Mouse (Mus musculus) liver, embryonic 13.5 days (tissue): ENCODE results near the gene Hist1h1a. TPM values are rescaled to one million over a fixed set of nuclear protein-coding genes. Genes with fewer than 3 reads are reported as not detected.

Experiments
- ATAC-seq: fragments of 200-750 bp; cut with Nextera tagmentation; 2 replicates; pipeline ENCODE4 v1.8.0; 2017; ENCODE audit warnings: low read depth, mild to moderate bottlenecking, moderate number of reproducible peaks, moderate library complexity
- DNase-seq: peaks from one replicate; pipeline ENCODE4 v3.0.0; 2022
- H3K27ac ChIP-seq: fragments of 300-500 bp; sonication (generic); 2 replicates; pipeline ENCODE4 v1.5.1; 2015; ENCODE audit warnings: moderate library complexity, mild to moderate bottlenecking, inconsistent platforms
- H3K27me3 ChIP-seq: fragments of 300-500 bp; sonication (generic); 2 replicates; pipeline ENCODE4 v1.6.1; 2015; ENCODE audit warnings: mild to moderate bottlenecking, inconsistent platforms
- H3K36me3 ChIP-seq: fragments of 300-500 bp; sonication (generic); 2 replicates; pipeline ENCODE4 v1.6.1; 2015; ENCODE audit warnings: mild to moderate bottlenecking, inconsistent platforms
- H3K4me1 ChIP-seq: fragments of 300-500 bp; sonication (generic); replicated peaks from 2 replicates; pipeline ENCODE4 v1.6.1; 2015; ENCODE audit warnings: inconsistent platforms
- H3K4me2 ChIP-seq: fragments of 300-500 bp; sonication (generic); 2 replicates; pipeline ENCODE4 v1.6.1; 2015; ENCODE audit warnings: inconsistent platforms, mild to moderate bottlenecking, moderate library complexity
- H3K4me3 ChIP-seq: fragments of 300-500 bp; sonication (generic); replicated peaks from 2 replicates; pipeline ENCODE4 v1.5.1; 2015; ENCODE audit warnings: mild to moderate bottlenecking, inconsistent platforms
- H3K9ac ChIP-seq: fragments of 300-500 bp; sonication (generic); 2 replicates; pipeline ENCODE4 v1.6.1; 2015; ENCODE audit warnings: mild to moderate bottlenecking, inconsistent platforms
- H3K9me3 ChIP-seq: fragments of 300-500 bp; sonication (generic); replicated peaks from 2 replicates; pipeline ENCODE4 v1.6.1; 2016; ENCODE audit warnings: inconsistent platforms
- WGBS: fragments of 180-500 bp; shearing (Covaris S2); methylation state at CpG from one replicate; pipeline ENCODE4 v1.1.7; 2015; ENCODE audit not compliant: insufficient replicate concordance; 5-methylcytosine and 5-hydroxymethylcytosine counted together
- microRNA-seq: library from miRNA; unstranded; fragments of <30 nt; microRNA quantifications from one replicate; pipeline ENCODE4, GENCODE M21; 2016
- polyA plus RNA-seq: library from polyadenylated mRNA; unstranded; fragments of >200 nt; fragmentation: Nextera tagmentation; extraction: Ambion mirVana; gene quantifications from 2 replicates; pipeline ENCODE4 v1.2.1, GENCODE M21; 2015

Hist1h1a gene
- polyA plus RNA-seq, 1 experiment from 2014 or later: 8.1 TPM

- no peaks in the 10 kb centered on the region for H3K36me3 ChIP-seq
- DNase-seq (no peak), ATAC-seq (no peak)
- H3K9me3 ChIP-seq: no peaks in the 10 kb centered on the region
- 30% methylated on average over 2 of the region's 2 CpGs for WGBS
- no peaks in the 10 kb centered on the region for H3K27me3 ChIP-seq
- no peak overlapping the region for H3K27ac ChIP-seq
- no peak overlapping the region for H3K4me3 ChIP-seq
- no peak overlapping the region for H3K9ac ChIP-seq
- no peaks in the 10 kb centered on the region for H3K4me1 ChIP-seq
- no peak overlapping the region for H3K4me2 ChIP-seq
These were observed 29.1 kb downstream of the Hist1h1a start for GRCm38 (mm10) chr13:23792520-23792919.

DNA sequence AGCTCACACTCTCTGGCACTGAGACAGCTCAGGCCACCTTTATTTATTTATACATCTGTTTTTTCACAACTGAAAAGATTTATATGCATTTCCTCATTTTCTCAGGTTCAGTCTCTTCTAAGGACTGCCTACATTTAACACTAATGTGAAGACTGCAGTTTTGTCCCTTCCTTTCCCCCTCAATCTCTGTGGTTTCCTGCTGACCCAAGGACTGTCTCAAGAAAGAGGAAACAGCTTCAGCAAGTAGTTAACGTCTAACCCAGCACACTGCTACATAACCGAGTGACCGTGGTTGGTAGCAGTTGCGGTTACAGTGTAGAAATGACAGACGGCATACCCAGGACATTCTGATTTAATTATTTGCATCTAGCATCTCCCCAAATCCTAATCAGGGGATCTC, 35.9 kb downstream of the Hist1h1a start:
- no peaks in the 10 kb centered on the region for H3K36me3 ChIP-seq
- ATAC-seq: no peak
- no peak overlapping the region for H3K27ac ChIP-seq
- no peaks in the 10 kb centered on the region for H3K9me3 ChIP-seq
- H3K4me3 ChIP-seq: no peak overlapping the region
- no peak overlapping the region for H3K4me2 ChIP-seq
- no peak overlapping the region for H3K9ac ChIP-seq
- DNase-seq: no peak
- peaks cover 5% of the 10 kb centered on the region; the same call in 1 of the 2 replicates for H3K4me1 ChIP-seq
- H3K27me3 ChIP-seq: no peaks in the 10 kb centered on the region
- WGBS: 29% methylated on average over 5 of the region's 5 CpGs

GRCm38 (mm10) chr13:23804532-23804931, 41.1 kb downstream of the Hist1h1a start:
- no peak for ATAC-seq
- no peak overlapping the region for H3K4me2 ChIP-seq
- no peak overlapping the region for H3K4me3 ChIP-seq
- peaks cover 5% of the 10 kb centered on the region; the same call in 1 of the 2 replicates for H3K4me1 ChIP-seq
- DNase-seq: no peak
- 58% methylated on average over 2 of the region's 2 CpGs for WGBS
- no peak overlapping the region for H3K9ac ChIP-seq
- no peak overlapping the region for H3K27ac ChIP-seq
- H3K9me3 ChIP-seq: no peaks in the 10 kb centered on the region
- no peaks in the 10 kb centered on the region for H3K36me3 ChIP-seq
- H3K27me3 ChIP-seq: no peaks in the 10 kb centered on the region; the same call in 1 of the 2 replicates

DNA sequence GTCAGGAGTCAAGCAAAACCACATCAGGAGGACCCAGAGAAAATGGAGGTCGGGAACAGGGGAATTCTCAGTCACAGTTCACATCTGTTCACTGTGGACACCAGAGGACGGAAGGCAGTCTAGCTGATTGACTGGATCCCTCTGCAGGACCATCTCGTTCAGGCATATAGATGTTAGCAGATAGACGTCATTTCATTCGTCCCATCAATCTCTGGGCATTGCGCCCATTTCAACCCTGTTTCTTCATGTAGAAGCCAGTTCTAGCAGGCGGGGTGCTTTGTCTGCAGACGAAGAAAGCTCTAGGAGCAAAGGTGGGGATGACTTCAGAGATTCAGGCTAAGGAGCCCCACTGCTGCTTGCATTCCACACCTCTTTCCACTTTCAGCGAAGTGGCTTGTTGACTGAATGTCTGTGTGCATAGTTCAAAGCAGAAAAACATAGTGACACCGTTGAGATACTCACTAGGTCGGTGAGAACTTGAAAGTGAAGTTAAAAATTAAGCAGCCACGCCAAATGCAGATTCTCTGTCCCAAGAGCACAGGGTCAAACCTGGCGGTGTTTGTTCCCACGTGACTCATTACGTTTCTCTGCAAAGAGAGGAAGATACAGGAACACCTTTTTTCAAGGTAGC, 43.1 kb downstream of the Hist1h1a start, which contains the start of gene Slc17a2:
TSS of gene Slc17a2 (plus strand) at position 572 of the 631 bp plus-strand sequence.
- Histone ChIP-seq H3K9ac (no peak within 1 kb of the TSS), H3K9me3 (no peaks in the 10 kb centered on the region), H3K4me3 (no peak within 1 kb of the TSS), H3K4me1 (peaks cover 5% of the 10 kb centered on the region; the same call in 1 of the 2 replicates), H3K27me3 (no peaks in the 10 kb centered on the region; the same call in 1 of the 2 replicates), H3K4me2 (0 out of 2 replicates have a peak within 1 kb of the TSS, but pooled peaks have one; percentile 8), H3K36me3 (no peaks in the 10 kb centered on the region), H3K27ac (0 out of 2 replicates have a peak within 1 kb of the TSS, but pooled peaks have one; percentile 4)
- no peak for DNase-seq
- WGBS: 63% methylated on average over 15 of the region's 15 CpGs
- 0 out of 2 replicates have a peak, but pooled peaks have one; percentile 60 for ATAC-seq

Small RNA genes within 50 kb of the gene (microRNA-seq; reads per million reads assigned to microRNA genes)
- gene Gm44314: not detected
- 1.2 reads per million for gene Gm44484

Other genes with a start within 250 kb of the Hist1h1a start
- 3.8 and 5.9 TPM in 2 replicates for gene Hist1h4h, start 232.6 kb upstream of the Hist1h1a start, polyA plus RNA-seq
- gene Hist1h2af, start 229.8 kb upstream of the Hist1h1a start, polyA plus RNA-seq: 7.7 and 13.6 TPM in 2 replicates
- gene Hist1h3g, start 228.2 kb upstream of the Hist1h1a start, polyA plus RNA-seq: 10.3 and 17.1 TPM in 2 replicates
- gene Hist1h2bh, start 220.3 kb upstream of the Hist1h1a start, polyA plus RNA-seq: 1.7 TPM in 2 replicates
- 1.1 and 2.1 TPM in 2 replicates for gene Hist1h3f, start 219.6 kb upstream of the Hist1h1a start, polyA plus RNA-seq
- 0.98 and 4.2 TPM in 2 replicates for gene Hist1h4f, start 212.0 kb upstream of the Hist1h1a start, polyA plus RNA-seq
- gene Hist1h1d, start 210.4 kb upstream of the Hist1h1a start, polyA plus RNA-seq: 0.75 and 0.93 TPM in 2 replicates
- 4.4 and 6.8 TPM in 2 replicates for gene Hist1h3e, start 201.3 kb upstream of the Hist1h1a start, polyA plus RNA-seq
- 95.0 and 121 TPM in 2 replicates for gene Hist1h2ae, start 192.4 kb upstream of the Hist1h1a start, polyA plus RNA-seq
- gene Hist1h2bg, start 192.3 kb upstream of the Hist1h1a start, polyA plus RNA-seq: 6.5 and 14.1 TPM in 2 replicates
- 5.0 and 12.7 TPM in 2 replicates for gene Hist1h2bf, start 189.5 kb upstream of the Hist1h1a start, polyA plus RNA-seq
- 1.2 and 4.3 TPM in 2 replicates for gene Hist1h2ad, start 189.3 kb upstream of the Hist1h1a start, polyA plus RNA-seq
- 5.9 and 7.2 TPM in 2 replicates for gene Hist1h3d, start 187.9 kb upstream of the Hist1h1a start, polyA plus RNA-seq
- 116 and 152 TPM in 2 replicates for gene Hist1h4d, start 182.1 kb upstream of the Hist1h1a start, polyA plus RNA-seq
- 1.3 and 2.0 TPM in 2 replicates for gene Hist1h2be, start 142.5 kb upstream of the Hist1h1a start, polyA plus RNA-seq
- gene Hist1h1e, start 141.1 kb upstream of the Hist1h1a start, polyA plus RNA-seq: 24.3 and 26.2 TPM in 2 replicates
- gene Hist1h2ac, start 79.7 kb upstream of the Hist1h1a start, polyA plus RNA-seq: 0.89 and 1.0 TPM in 2 replicates
- 81.2 and 88.9 TPM in 2 replicates for gene Hist1h2bc, start 79.5 kb upstream of the Hist1h1a start, polyA plus RNA-seq
- not detected in 2 replicates for gene Hist1h1t, start 67.9 kb upstream of the Hist1h1a start, polyA plus RNA-seq
- gene Hist1h4c, start 65.2 kb upstream of the Hist1h1a start, polyA plus RNA-seq: 5.4 and 8.6 TPM in 2 replicates
- 6.6 and 8.8 TPM in 2 replicates for gene Hfe, start 52.8 kb upstream of the Hist1h1a start, polyA plus RNA-seq
- gene Hist1h1c, start 24.9 kb upstream of the Hist1h1a start, polyA plus RNA-seq: 60.3 and 72.2 TPM in 2 replicates
- 5.2 and 5.9 TPM in 2 replicates for gene Hist1h3c, start 18.1 kb upstream of the Hist1h1a start, polyA plus RNA-seq
- gene Hist1h2bb, start 16.9 kb upstream of the Hist1h1a start, polyA plus RNA-seq: 3.9 and 5.6 TPM in 2 replicates
- gene Hist1h2ab, start 12.5 kb upstream of the Hist1h1a start, polyA plus RNA-seq: 54.0 and 76.2 TPM in 2 replicates
- 10.4 and 29.5 TPM in 2 replicates for gene Hist1h3b, start 11.4 kb upstream of the Hist1h1a start, polyA plus RNA-seq
- gene Hist1h4b, start 6.7 kb upstream of the Hist1h1a start, polyA plus RNA-seq: 3.7 and 5.5 TPM in 2 replicates
- 0.86 TPM in 1 of 2 replicates, not detected in the other for gene Hist1h4a, start 2.4 kb upstream of the Hist1h1a start, polyA plus RNA-seq
- 3.2 and 8.3 TPM in 2 replicates for gene Hist1h3a, start 1.3 kb upstream of the Hist1h1a start, polyA plus RNA-seq
- gene Trim38, start 6.2 kb downstream of the Hist1h1a start, polyA plus RNA-seq: 0.14 TPM in 1 of 2 replicates, not detected in the other
- 0.52 and 0.57 TPM in 2 replicates for gene Slc17a2, start 43.3 kb downstream of the Hist1h1a start, polyA plus RNA-seq
- gene Slc17a3, start 75.8 kb downstream of the Hist1h1a start, polyA plus RNA-seq: 2.3 and 3.1 TPM in 2 replicates
- gene Slc17a1, start 104.1 kb downstream of the Hist1h1a start, polyA plus RNA-seq: 0.05 TPM in 1 of 2 replicates, not detected in the other
- 0.06 and 0.07 TPM in 2 replicates for gene Slc17a4, start 151.3 kb downstream of the Hist1h1a start, polyA plus RNA-seq
- not detected in 2 replicates for gene Hist1h2ba, start 170.5 kb downstream of the Hist1h1a start, polyA plus RNA-seq
- gene Hist1h2aa, start 170.8 kb downstream of the Hist1h1a start, polyA plus RNA-seq: not detected in 2 replicates
- gene Scgn, start 227.5 kb downstream of the Hist1h1a start, polyA plus RNA-seq: not detected in 2 replicates